Mouse (Mus musculus) layer of hippocampus, adult 18-20 months (tissue): ENCODE results near the gene Gm21988. TPM values are rescaled to one million over a fixed set of nuclear protein-coding genes. Genes with fewer than 3 reads are reported as not detected.
A peak's percentile ranks its signal among the peaks of the same experiment; 100 is the strongest.

Experiments
- DNase-seq, 2 experiments: peaks; one replicate each; pipeline ENCODE4 v3.0.0; 2022; ENCODE audit warnings: low spot score in 2 of 2
- total RNA-seq, 2 experiments: library from RNA; stranded (reverse); gene quantifications; 2 replicates each; pipeline ENCODE4 v1.2.3; 2021

Gene Gm21988
- total RNA-seq, 2 experiments from 2014 or later: 5.6 to 6.7 TPM

DNA sequence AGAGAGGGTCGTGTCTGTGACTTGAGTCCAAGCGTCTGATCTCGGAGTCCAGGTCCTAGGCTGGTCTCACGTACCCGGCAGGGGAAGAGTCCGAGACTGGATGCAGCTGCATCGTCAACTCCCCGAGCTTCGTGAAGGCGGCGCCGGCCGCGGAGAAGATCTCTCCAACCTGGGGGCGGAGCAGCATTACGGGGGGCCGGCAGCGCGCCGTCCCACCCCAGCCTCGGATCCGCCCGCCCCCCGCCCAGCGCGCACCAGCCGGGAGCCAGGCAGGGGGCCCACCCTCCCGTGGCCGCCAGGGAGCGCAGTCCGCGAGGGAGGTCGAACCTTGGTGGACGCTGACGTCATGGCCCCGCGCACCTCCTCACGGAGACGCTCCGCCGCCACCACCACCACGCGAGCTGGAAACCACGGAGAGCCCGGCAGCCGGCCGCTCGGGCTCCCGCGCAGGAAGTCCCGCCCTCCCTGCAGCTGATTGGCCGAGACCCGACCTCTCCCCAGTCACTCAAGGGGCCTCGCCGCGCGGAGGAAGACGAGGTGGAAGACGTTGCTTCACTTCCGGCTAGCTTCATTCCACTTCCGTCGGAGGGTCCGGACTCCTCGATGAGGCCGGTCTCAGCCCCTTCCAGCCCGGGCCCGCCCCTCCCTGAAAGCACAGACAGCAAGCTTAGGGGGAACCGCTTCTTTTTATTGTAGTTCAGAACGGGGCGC is 2.0 kb downstream of the Gm21988 start, which contains the start of gene 0610010K14Rik:
0610010K14Rik (minus strand) TSS at position 458 of the 711 bp plus-strand sequence.
- DNase-seq: peak; percentile 97 to 98

DNA sequence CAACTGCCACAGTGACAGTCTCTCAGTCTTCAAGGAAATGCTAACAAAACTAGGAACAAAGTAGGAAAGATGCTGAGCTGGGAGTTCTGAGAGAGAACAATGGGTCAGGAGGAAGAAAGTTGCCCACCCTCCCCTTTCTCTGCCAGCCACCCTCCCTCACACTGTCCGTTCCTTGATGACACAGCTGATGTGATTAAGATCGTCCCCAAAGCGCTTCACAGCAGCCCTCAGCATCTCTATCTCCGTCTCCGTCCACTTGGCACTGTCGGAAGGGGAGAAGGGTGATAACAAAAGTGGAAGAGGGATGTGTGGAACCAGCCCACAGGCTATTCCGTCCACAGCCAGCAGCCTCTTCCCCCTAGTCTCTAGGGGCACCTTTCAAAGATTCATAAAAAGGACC is 2.9 kb downstream of the Gm21988 start:
- DNase-seq: no peak

DNA sequence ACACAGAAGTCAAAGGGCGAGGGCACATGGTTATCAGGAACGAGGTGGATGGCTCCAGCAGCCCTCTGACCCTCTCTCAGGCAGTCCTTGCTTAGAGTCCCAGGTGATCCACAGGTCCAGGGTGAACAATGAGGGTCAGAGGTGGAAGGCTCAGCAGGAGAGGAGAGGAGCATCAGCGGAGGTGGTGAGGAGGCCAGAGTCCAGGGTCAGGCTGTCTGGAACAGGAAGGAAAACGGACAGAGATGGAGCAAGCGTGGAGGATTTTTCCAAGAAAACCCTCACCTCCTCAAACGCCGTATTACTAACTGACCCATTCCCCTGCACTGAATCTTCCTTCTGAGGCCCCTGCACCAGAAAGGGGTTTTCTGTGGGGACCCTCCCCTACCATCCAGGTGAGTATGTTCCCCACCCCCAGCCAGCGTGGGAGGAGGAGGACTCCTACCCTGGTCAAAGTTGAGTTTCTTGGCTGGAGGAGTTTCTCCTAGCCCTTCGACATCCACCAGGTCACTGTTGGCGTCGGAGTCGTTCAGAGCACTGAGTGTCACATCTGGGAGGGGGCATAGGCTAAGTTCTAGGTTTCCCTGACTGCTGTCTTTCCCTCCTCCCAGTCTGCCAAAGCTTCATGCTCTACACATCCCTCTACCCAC is 4.3 kb downstream of the Gm21988 start:
- DNase-seq: no peak

DNA sequence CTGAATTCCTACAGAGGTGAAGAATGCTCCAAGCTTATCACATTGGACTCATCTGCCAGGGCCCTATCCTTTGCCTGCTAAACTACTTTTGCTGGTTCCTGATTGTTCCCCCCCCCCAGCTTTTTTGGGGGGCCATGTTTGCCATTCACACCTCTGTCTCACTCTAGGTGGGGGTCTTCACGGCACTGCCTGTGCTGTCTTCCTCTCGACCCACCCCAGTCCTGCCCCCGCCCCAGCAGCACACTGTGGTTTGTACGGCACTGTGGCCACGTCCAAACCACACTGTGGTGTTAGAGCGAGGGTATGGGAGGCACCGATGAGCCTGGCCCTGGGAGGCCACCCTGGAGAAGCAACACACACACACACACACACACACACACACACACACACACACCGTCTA is 5.1 kb downstream of the Gm21988 start:
- no peak for DNase-seq

DNA sequence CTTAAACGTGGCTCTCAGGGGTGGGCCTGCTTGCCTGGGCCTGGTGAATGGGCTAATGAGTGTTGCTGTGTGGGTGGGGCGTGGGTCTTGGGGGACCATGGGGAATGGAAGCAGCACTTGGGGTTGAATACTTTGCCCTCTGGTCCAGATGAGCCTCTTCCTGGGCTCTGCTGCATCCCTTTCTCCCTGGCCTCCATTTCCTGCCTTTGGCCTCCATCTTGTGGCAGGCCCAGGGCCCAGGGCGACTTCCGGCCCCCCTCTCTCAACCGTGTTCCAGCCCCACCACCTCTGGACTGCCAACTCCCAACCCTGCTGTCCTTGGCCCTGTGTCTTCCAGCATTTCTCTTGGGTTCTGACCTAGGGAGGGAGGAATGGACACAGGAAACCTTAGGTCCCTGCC is 5.6 kb downstream of the Gm21988 start:
- DNase-seq: no peak

DNA sequence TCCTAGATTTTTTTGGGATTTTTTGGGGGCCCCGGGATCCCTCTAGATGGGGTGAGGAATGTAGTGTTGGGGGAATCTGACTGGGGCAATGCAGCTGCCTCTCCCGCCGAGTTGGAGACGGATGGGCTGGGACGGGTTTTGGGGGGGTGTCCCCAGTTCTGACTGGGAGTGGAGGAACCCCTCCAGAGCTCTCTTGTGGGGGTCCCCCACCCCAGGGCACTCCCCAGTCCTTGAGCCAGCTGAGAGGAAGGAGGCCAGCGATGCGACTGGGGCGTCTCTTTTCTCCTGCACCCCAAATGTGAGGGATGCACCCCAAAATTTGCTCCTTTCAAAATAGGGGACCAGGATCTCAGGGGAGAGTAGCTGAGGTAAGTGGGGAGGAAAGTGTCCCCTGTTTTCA is 6.6 kb downstream of the Gm21988 start:
- no peak for DNase-seq

DNA sequence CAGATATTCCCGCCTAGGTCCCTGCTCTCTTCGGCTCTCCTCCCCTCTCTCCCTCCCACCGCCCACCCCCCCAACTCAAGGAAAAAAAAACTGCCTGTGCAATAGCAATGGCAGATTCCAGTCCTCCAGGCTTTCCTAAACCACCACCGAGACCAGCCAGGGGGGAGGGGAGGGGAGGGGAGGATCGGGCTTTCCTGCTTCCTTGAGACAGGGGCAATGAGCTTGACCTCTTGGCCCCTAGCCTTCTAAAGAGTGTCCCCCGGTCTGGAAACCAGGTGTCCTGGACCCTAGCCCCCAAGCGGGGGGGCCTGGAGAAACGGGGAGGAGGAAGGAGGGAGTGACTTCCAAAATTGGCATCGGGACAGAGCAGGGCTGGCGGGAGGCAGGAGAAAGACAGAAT is 7.1 kb downstream of the Gm21988 start:
- no peak for DNase-seq

DNA sequence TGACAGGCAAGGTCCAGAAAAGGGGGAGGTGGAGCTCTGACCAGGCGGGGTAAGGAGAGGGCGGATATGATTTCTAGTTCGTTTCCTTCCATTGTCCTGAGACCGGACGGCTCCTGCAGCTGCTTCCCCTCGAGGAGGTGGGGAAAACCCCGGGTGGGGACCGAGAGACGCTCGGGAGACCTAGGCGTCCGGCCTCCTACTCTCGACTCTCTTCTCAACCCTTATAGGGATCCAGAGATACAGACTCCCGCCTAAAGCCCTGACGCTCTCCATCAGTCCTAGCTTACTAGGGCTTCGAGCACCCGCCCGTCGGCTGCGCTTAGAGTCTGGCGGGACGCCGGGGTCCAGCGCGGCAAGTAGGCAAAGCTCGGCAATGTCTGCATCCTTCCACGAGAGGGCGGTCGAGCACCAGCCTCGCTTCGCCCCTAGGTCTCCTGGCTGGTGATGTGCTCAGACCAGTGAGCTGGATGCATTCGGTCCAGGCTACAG is 9.3 kb downstream of the Gm21988 start:
- peak in 1 of 2 experiments; percentile 75 for DNase-seq

DNA sequence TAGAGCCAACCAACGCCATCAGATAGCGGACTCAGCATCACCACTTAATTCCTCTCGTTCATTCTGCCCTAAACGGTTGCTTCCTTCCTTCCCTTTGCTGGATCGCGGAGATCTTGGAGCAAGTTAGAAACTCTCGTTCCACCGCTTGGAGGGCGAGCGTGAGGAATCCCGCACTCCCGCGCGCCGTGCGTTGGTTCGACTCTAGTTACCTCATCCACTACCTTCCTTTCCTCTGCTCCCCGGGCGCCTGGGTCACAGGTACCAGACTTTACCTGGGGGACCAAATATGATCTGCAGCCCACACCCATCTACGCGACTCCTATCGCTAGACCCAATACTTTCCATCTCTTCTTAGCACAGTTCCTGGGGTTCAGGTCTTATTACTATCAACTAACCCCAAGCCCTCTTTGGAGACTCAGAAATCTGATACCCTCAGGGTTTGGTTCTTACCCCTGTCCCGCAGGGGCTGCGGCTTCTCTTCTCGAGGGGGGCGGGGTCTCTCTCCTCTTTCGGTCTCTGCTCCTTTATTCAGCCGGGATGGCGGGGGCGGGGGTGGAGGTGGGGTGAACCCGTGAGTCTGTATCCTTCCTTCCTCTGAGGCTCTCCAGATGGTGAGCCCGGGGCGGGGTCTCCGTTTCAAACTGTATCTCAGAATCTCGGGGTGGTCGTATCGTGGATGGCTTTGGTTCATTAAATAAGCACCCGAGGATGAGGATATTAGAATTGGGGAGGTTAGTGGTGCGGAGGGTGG is 10.2 kb downstream of the Gm21988 start, which contains the start of gene Bcl6b:
Bcl6b (minus strand) TSS at position 539 of the 751 bp plus-strand sequence.
- no peak for DNase-seq

DNA sequence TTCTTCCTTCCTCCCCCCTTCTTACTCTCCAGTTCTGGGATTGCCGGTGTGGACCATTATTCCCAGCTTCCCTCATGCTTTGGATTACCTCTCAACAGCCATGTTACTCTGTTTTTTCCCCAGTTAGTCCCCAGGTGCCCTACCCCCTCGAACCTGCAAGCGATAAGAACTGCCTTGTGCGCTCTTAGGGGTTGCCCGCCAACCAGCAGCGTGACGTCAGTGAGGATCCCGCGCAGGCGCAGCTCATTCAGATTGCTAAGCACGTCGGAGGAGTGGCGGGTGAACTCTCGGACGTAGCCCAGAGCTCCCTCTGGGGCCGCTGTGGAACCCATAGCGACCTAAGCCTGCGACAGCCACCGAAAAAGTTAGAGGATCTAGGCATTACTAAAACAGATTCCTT is 10.8 kb downstream of the Gm21988 start:
- DNase-seq: peak in 1 of 2 experiments; percentile 77

DNA sequence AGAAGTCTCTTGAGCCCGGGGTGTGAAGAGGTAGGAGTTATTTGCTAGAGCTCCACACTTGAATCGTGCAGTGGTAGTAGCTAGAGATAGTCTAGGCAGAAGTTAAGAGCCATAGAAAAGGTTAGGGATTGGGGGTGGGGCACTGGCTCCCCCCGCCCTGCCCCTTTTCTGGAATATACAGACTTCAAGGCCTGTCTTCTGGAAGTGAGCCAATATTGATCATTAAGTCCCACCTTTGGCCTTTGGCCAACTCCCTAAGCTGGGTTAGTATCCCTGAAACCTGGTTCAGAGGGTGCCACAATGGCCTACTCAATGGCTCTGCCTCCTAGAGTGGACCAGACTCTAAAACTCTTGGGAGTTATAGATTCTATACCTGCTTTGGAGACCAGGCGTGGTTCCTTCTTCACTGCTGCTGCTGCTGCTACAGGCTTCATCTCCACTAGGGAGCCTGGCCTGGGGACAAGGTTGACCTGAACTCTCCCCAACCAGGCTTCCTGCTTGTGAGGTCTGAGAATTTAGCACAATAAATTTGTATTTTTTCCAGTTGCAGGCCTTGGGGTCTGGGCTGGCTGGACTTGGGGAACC is 11.9 kb downstream of the Gm21988 start:
- DNase-seq: no peak

DNA sequence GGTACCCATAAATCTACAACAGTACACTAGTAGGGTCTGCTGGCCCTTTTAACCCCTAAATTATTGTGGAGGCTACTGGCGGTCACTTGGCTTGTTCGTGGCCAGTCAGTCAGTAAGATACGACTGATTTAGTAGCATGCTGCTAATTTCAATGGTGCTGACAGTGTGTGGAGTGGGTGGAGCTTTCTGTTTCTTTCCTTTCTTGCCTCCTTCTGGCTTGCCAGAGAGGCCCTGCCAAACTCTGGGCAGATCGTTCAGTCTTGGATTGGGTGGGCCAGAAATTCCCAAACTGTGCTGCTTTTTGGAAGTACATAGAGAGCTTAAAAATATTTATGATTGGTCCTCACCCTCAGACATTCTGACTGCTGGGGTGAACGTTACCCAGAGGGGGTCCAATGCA is 12.5 kb downstream of the Gm21988 start:
- DNase-seq: no peak

DNA sequence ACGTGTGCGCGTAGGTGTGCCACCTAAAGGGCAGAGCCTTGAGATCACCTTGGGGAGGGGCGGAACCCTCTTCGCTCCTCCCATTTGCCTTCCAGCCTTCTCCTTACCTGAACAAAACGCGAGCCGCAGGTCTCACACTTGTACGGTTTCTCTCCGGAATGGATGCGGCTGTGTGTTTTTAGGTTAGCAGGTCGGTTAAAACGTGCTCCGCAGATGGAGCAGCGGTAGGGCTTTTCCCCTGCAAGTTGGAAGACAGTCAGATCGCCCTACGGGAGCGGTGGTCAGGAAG is 13.1 kb downstream of the Gm21988 start:
- no peak for DNase-seq

DNA sequence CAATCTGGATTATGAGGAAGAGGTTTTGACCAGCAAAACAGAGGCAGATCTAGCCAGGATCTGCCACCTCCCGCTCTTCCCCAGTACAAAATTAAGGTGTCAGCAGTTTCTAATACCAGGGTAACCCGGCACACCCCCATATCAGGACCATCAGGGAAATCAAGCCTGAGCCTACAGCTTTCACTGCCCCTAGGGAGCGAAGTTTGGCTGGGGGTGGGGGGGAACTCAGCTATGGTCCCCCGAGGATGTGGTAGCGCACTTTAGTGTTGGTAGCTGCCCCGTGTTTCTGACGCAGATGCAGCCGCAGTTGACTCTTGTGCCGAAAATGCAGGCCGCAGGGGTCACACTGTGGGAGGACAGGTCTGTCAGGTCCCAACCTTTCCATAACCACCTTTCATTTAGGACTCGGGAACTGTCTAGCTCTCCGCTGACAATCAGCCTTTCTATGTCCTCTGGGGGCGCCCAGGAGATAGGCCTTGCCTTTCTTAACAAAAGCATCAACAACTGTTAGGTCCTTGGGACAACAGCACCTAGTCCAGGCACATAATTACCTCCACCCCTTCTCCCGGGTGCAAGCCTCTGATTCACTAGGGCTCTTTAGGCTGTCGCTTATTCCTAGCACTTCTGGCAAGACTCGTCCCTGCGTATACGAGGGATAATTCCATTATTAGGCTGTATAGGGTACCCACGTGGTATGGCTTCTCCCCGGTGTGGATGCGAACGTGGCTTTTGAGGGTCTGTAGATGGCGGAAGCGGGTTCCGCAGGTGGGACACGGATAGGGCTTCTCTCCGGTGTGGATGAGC is 13.6 kb downstream of the Gm21988 start:
- no peak for DNase-seq

DNA sequence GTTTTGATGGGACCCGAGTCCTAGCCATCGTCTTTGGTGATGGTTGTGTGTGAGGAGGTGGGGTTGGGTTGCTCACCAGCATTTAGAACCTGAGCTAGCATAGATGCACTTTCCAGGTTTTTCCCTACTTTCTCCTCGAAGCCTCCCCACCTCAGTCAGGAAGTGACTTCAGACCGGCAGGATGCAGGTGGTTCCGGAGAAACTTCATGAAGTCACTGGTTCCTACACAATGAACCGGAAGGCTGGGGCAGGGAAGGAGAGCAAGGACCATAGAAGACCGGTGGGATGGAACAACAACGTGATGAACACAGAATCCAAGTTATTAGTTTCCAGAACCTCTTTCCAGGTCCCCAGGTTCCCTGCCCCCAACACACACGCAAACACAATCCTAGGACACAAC is 15.9 kb downstream of the Gm21988 start:
- no peak for DNase-seq

DNA sequence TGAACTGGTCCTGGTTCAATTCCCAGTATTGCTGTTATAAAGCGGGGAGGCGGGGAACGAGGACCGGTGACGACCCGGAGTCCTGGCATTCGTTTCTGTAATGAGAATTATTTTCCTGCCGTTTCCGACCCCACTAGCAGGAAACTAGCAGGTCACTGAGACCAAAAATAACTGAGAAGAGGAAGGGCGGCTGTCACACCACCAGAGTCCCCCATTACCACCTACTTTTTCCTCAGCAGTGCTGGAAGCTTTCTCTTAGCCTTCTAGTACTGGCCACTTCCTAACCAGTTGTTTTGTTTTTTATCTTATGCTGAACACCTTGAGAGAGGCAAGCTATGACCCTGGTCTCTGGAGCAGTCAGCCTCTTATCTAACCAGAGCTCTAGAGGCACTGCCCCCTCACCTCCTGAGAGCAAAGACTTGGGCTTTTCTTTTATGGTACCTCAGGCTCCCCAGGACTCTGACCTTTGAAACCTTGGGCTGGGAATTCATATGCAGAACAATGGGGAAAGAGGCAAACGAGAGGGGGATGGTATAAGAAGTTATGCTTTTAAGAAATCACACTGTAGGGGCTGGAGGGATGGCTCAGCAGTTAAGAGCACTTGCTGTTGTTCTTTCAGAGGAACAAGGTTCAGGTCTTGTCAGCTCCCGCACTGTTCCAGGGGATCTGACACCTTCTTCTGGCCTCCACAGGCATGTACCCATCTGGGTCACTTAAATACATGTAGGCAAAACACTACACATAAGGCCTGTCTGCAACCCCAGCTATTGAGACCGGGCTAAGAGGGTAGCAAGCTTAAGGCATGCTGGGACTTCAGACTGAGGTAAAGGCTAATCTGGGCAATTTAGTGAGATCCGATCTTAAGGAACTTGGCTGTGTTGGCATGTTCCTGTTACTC is 17.8 kb downstream of the Gm21988 start:
- DNase-seq: no peak

DNA sequence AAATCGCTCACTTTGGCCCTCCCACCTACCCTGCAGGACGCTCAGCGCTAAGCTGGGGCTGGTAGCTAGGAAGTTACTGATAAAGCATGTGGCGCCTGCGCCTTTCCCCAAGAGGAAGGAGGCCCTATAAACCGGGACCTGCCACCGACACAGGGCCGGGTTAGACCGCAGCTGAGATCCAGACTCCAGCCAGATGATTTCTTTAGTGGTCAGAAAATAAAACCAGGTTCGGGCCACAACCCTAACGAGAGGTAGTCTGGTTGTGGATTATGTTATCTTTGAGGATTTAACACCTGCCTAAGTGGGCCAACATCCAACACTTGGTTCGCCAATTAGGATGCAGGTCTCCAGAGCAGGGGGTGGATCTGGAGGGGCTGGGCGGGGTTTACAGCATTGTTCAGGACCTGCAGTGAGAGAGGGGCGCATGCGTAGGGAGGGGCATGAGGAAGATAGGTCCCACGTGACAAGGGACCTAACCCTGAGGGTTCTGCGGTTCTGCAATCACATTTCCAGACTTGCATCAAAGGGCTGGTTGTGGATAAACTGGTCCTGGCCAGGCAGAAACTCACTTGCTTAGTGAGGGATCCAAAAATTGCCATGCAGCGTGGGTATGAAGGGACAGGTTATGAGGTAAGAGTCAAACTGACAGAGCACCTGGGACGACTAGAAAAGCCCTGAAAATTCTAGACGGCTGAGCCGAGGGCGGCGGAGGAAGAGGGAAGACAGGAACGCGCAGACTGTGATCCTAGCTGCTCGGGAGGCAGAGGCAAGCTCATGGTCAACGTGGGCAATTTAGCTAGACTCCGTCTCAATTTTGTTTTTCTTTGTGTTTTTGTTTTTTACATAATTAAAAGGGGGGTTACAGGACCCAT is 18.7 kb downstream of the Gm21988 start, which contains the start of gene Slc16a13:
Slc16a13 (minus strand) TSS at position 334 of the 872 bp plus-strand sequence.
- peak; percentile 93 to 97 for DNase-seq

DNA sequence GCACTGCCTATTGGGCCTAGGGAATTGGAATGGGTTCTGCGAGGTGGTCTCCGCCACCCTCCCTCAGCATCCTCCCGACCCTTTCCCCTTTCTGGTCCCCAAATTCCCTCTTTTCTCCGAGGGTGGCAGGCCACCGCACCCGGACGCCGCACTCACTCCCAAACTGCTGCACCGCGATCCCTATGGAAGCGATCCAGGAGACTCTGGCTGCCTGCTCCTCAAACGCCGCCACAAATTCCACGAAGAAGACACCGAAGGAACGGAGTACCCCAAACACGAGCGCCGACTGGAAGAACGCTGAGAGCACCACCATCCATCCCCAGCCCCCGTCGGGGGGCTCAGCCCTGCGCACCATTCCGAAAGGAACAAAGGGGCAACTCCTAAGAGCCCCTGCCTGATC is 19.3 kb downstream of the Gm21988 start:
- DNase-seq: no peak

DNA sequence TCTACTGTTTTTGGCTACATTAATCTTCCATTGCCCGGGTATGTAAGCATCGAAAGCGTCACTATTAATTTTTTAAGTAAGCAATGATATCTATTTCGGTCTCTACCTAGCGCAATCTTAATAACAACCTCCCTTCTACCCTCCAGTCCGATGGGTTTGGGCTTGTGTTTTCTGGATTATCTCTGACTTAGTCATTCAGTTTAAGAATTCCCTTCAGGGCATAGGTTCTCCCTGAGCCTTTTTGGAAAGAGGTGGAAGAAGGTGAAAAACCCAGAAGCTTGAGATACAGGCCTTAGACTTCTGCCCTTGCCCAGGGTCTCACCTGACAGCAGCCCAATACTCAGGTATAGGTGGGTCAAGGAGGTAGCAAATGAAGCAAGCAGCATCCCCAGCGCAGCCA is 19.8 kb downstream of the Gm21988 start:
- no peak for DNase-seq
